Mouse (Mus musculus) forebrain, embryonic 14.5 days (tissue): ENCODE results near the gene Orai3. TPM values are rescaled to one million over a fixed set of nuclear protein-coding genes. Genes with fewer than 3 reads are reported as not detected.

ENCODE experiments used
- ATAC-seq: fragments of 200-750 bp; cut with Nextera tagmentation; 2 replicates; pipeline ENCODE4 v1.8.0; 2017; ENCODE audit warnings: mild to moderate bottlenecking, moderate library complexity
- DNase-seq: peaks from one replicate; pipeline ENCODE4 v3.0.0-alpha.2; 2015; ENCODE audit warnings: low spot score
- H3K27ac ChIP-seq: fragments of 300-500 bp; sonication (generic); 2 replicates; pipeline ENCODE4 v1.5.1; 2014; ENCODE audit warnings: low read depth, mild to moderate bottlenecking, control low read depth, low read length, moderate library complexity
- H3K27me3 ChIP-seq: fragments of 300-500 bp; sonication (generic); replicated peaks from 2 replicates; pipeline ENCODE4 v1.6.1; 2014; ENCODE audit warnings: low read length, control low read depth, mixed read lengths; ENCODE audit not compliant: control insufficient read depth, insufficient read depth
- H3K36me3 ChIP-seq: fragments of 300-500 bp; sonication (generic); 2 replicates; pipeline ENCODE4 v1.6.1; 2014; ENCODE audit warnings: low read length, control low read depth; ENCODE audit not compliant: control insufficient read depth, insufficient read depth
- H3K4me1 ChIP-seq: fragments of 300-500 bp; sonication (generic); 2 replicates; pipeline ENCODE4 v1.6.1; 2014; ENCODE audit warnings: antibody characterized with exemption, low read length, control low read depth; ENCODE audit not compliant: control insufficient read depth, insufficient read depth
- H3K4me2 ChIP-seq: fragments of 300-500 bp; sonication (generic); 2 replicates; pipeline ENCODE4 v1.6.1; 2014; ENCODE audit warnings: mild to moderate bottlenecking, control low read depth, low read length
- H3K4me3 ChIP-seq: fragments of 300-500 bp; sonication (generic); 2 replicates; pipeline ENCODE4 v1.5.1; 2014; ENCODE audit warnings: low read depth, low read length, control low read depth
- H3K9ac ChIP-seq: fragments of 300-500 bp; sonication (generic); 2 replicates; pipeline ENCODE4 v1.6.1; 2014; ENCODE audit warnings: mild to moderate bottlenecking, low read length, control low read depth, moderate library complexity
- H3K9me3 ChIP-seq: fragments of 300-500 bp; sonication (generic); replicated peaks from 2 replicates; pipeline ENCODE4 v1.6.1; 2016; ENCODE audit warnings: low read length, control low read depth, mixed read lengths; ENCODE audit not compliant: control insufficient read depth
- WGBS: fragments of 180-500 bp; shearing (Covaris S2); extraction: QIAGEN DNeasy Blood & Tissue Kit; methylation state at CpG from one replicate; pipeline ENCODE4 v1.1.7; 2014; 5-methylcytosine and 5-hydroxymethylcytosine counted together
- polyA plus RNA-seq: library from polyadenylated mRNA; unstranded; fragments of >200 nt; fragmentation: Nextera tagmentation; extraction: Ambion mirVana; gene quantifications from 2 replicates; pipeline ENCODE4 v1.2.1, GENCODE M21; 2014

Orai3 gene
- polyA plus RNA-seq, 1 experiment from 2014 or later: 3.3 TPM

DNA sequence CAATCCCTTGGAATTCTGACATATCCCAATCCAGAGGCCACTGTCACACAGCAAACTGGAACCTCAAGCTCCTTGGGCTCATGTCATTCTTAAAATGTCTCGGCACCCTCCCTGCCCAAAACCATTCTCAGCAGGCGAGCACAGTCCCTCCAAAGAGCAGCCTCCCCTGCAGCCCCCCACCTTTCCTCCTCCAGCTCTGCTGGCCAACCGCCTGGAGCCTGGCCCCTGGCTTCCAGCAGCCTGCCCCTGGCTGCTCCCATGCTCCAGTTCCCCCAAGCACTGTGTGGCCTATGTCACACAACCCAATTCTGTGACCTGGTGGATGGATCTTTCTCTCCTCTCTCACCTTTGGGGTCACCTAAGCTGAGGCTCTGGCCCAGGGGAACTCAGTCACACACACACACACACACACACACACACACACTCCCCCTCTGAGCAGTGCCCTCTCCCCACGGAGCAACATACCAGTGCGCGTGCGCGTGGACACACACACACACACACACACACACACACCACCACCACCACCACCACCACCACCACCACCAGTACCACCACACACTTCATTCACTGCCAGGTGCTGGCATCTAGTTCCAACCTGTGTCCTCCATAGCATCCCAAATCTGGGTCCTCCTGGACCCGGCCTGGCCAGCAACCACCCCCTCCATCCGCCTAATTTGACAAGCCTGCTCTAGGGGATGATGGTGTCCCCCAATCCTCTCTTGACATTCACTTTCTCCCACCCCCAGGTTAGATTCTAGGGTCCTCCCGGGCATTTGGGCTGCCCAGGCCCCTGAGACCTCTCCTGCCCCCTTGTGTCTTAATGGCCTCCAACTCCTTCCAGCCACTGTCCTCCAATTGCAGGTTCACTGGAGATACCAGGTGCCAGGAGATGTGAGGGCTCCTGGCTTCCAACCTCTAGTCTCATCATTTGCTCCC lies 53.9 kb downstream of the Orai3 start:
- H3K4me3 ChIP-seq: peak overlapping the region; percentile 68
- DNase-seq (no peak), ATAC-seq (no peak)
- peak overlapping the region; percentile 96 for H3K9ac ChIP-seq
- H3K27me3 ChIP-seq: no peaks in the 10 kb centered on the region
- H3K9me3 ChIP-seq: no peaks in the 10 kb centered on the region
- 0 out of 2 replicates have a peak, but pooled peaks cover 5% of the 10 kb centered on the region for H3K4me1 ChIP-seq
- peak overlapping the region; percentile 74 for H3K4me2 ChIP-seq
- H3K36me3 ChIP-seq: no peaks in the 10 kb centered on the region
- 54% methylated on average over 11 of the region's 11 CpGs for WGBS
- peak overlapping the region; percentile 66; the same call in 1 of the 2 replicates for H3K27ac ChIP-seq

DNA sequence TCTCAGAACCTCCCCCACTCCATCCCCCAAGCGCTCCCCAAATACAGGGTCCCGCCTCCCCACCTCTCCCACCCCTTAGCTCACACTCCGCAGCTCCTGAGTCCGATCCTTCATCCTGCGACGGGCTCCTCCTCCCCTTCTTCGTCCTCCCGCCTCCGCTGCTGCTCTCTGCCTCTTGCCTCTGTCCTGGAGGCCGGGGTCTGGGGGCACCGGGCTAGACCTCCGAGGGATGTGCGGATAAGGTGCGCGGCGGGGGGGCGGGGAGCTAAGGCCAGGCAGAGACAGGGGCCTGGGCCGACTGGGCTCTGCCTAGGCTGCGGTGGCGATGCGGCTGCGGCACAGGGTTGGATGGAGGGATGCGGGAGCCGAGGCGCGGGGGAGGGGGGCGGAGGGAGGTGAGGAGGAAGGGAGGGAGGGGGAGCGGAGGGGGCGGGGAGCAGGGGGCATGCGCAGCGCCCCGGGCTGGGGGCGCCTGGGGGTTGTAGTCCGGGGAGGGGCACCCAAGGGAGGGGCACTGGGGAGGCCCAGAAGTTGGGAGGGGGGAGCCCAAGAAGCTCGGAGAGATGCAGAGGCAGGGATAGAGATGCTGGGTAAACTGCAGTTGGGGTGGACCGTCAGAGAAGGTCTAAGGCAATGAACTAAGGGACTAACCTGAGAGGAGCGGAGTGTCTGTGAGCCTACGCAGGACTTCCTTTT lies 54.7 kb downstream of the Orai3 start, which contains the start of the genes Stx4a and Stx1b:
Stx4a (plus strand) TSS at position 119 of the 696 bp plus-strand sequence.
Stx1b (minus strand) TSS at position 374 of the 696 bp plus-strand sequence.
- WGBS: 2% methylated on average over 33 of the region's 38 CpGs
- H3K36me3 ChIP-seq: no peaks in the 10 kb centered on the region
- peak; percentile 92 for ATAC-seq

More for the DNA sequence above, 54.7 kb downstream of the Orai3 start, which contains the start of the genes Stx4a and Stx1b:
- peak within 1 kb of the TSS; percentile 74 for H3K4me2 ChIP-seq
- H3K9me3 ChIP-seq: no peaks in the 10 kb centered on the region
- H3K27ac ChIP-seq: peak within 1 kb of the TSS; percentile 66
- H3K9ac ChIP-seq: peak within 1 kb of the TSS; percentile 96
- peak within 1 kb of the TSS; percentile 68 for H3K4me3 ChIP-seq
- peak; percentile 85 for DNase-seq
- H3K27me3 ChIP-seq: no peaks in the 10 kb centered on the region
- 0 out of 2 replicates have a peak, but pooled peaks cover 5% of the 10 kb centered on the region for H3K4me1 ChIP-seq

Other genes with a start within 250 kb of the Orai3 start
- gene Tmem265, start 208.4 kb upstream of the Orai3 start, polyA plus RNA-seq: 4.1 and 4.7 TPM in 2 replicates
- gene Phkg2, start 196.5 kb upstream of the Orai3 start, polyA plus RNA-seq: 59.5 and 62.2 TPM in 2 replicates
- gene Ccdc189, start 181.2 kb upstream of the Orai3 start, polyA plus RNA-seq: 12.5 and 12.8 TPM in 2 replicates
- gene Rnf40, start 181.0 kb upstream of the Orai3 start, polyA plus RNA-seq: 26.2 and 39.6 TPM in 2 replicates
- gene Zfp629, start 154.0 kb upstream of the Orai3 start, polyA plus RNA-seq: 20.8 and 24.2 TPM in 2 replicates
- 40.8 and 45.7 TPM in 2 replicates for gene Bcl7c, start 60.9 kb upstream of the Orai3 start, polyA plus RNA-seq
- 5.3 and 5.9 TPM in 2 replicates for gene Ctf1, start 57.1 kb upstream of the Orai3 start, polyA plus RNA-seq
- 0.09 TPM in 1 of 2 replicates, not detected in the other for gene Ctf2, start 37.6 kb upstream of the Orai3 start, polyA plus RNA-seq
- gene Fbxl19, start 25.3 kb upstream of the Orai3 start, polyA plus RNA-seq: 7.2 and 7.8 TPM in 2 replicates
- 17.0 and 18.0 TPM in 2 replicates for gene Setd1a, start 6.9 kb downstream of the Orai3 start, polyA plus RNA-seq
- gene Gm49388, start 15.8 kb downstream of the Orai3 start, polyA plus RNA-seq: not detected in 2 replicates
- gene Hsd3b7, start 30.8 kb downstream of the Orai3 start, polyA plus RNA-seq: 6.9 and 9.7 TPM in 2 replicates
- gene Stx4a, start 54.5 kb downstream of the Orai3 start, polyA plus RNA-seq: 9.7 and 11.1 TPM in 2 replicates
- gene Stx1b, start 54.7 kb downstream of the Orai3 start, polyA plus RNA-seq: 15.7 and 22.3 TPM in 2 replicates
- 12.0 and 16.8 TPM in 2 replicates for gene Zfp646, start 106.4 kb downstream of the Orai3 start, polyA plus RNA-seq
- gene Zfp668, start 107.0 kb downstream of the Orai3 start, polyA plus RNA-seq: 24.1 and 29.1 TPM in 2 replicates
- 0.61 and 0.63 TPM in 2 replicates for gene Prss53, start 121.2 kb downstream of the Orai3 start, polyA plus RNA-seq
- gene Gm21974, start 125.6 kb downstream of the Orai3 start, polyA plus RNA-seq: not detected in 2 replicates
- 61.5 and 69.9 TPM in 2 replicates for gene Vkorc1, start 125.8 kb downstream of the Orai3 start, polyA plus RNA-seq
- 108 and 131 TPM in 2 replicates for gene Bckdk, start 134.3 kb downstream of the Orai3 start, polyA plus RNA-seq
- 51.1 and 56.7 TPM in 2 replicates for gene Kat8, start 142.7 kb downstream of the Orai3 start, polyA plus RNA-seq
- 0.17 TPM in 1 of 2 replicates, not detected in the other for gene Prss8, start 160.3 kb downstream of the Orai3 start, polyA plus RNA-seq
- 12.3 and 12.9 TPM in 2 replicates for gene Prss36, start 176.9 kb downstream of the Orai3 start, polyA plus RNA-seq
- gene Fus, start 197.6 kb downstream of the Orai3 start, polyA plus RNA-seq: 55.9 and 60.1 TPM in 2 replicates
- gene Pycard, start 224.1 kb downstream of the Orai3 start, polyA plus RNA-seq: 7.1 and 11.5 TPM in 2 replicates
- not detected in 2 replicates for gene Trim72, start 234.1 kb downstream of the Orai3 start, polyA plus RNA-seq